Mouse (Mus musculus) embryo, embryonic 10 days (tissue): ENCODE data around the gene Aire.
A peak's percentile ranks its signal among the peaks of the same experiment; 100 is the strongest.

Experiments
- DNase-seq: peaks from one replicate; pipeline ENCODE4 v3.0.0-alpha.2; 2015; ENCODE audit warnings: low spot score

Aire gene

GRCm38 (mm10) chr10:78043406-78043836 is at the start of gene Aire:
Gene Aire (minus strand): TSS chr10:78043610.
- peak; percentile 79 for DNase-seq

GRCm38 (mm10) chr10:78092725-78093029 is 49.3 kb upstream of the Aire start:
- no peak for DNase-seq

- no peak for DNase-seq
Observed at GRCm38 (mm10) chr10:78091865-78092724, 48.7 kb upstream of the Aire start.

DNA sequence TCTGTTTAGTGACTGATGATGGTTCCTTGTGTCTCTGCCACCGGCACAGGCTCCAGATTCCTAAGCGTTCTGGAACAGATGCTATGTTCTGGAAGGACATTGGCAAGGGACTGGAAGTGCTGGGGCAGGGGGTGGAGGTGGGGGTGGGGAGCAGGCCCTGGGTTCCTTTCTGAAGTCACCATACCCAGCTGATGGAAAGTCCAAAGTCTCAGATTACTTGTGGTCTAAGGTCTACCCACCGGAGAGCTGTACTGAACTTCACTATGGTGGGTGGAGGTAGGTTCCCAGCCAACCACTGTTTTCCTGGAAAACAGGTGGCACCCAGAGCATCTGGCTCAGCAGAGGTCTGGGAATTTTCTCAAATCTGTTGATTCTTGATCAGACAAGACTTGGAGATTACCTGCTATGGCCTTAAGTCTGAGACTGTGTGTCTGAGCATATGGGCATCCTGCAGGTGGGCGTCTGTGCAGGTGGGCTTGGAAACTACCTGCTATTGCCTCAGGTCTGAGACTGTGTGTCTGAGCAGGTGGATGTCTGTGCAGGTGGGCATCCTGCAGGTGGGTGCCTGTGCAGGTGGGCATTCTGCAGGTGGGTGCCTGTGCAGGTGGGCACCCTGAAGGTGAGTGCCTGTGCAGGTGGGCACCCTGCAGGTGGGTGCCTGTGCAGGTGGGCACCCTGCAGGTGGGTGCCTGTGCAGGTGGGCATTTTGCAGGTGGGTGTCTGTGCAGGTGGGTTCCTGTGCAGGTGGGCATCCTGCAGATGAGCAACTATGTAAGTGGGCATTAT is 47.5 kb upstream of the Aire start:
- DNase-seq, result no peak

DNA sequence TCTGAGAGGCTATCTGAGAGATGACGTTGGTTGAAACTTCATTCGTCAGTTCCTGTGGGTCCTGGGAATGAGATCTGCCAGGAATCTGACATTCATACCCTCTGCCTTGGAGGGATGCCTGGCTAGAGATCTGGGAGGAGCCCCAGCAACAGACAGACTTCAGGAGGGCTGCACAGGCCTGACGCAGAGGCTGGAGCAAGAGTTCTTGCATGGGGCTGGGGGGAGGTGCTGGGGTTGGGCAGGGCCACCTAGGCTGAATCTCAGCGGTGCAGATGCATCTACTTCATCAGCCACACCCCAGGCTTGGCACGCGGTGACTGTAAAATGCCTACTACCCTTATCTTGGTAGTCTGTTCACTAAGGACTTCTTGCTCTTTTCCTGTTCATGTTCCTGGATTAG is 46.8 kb upstream of the Aire start:
- no peak for DNase-seq

DNA sequence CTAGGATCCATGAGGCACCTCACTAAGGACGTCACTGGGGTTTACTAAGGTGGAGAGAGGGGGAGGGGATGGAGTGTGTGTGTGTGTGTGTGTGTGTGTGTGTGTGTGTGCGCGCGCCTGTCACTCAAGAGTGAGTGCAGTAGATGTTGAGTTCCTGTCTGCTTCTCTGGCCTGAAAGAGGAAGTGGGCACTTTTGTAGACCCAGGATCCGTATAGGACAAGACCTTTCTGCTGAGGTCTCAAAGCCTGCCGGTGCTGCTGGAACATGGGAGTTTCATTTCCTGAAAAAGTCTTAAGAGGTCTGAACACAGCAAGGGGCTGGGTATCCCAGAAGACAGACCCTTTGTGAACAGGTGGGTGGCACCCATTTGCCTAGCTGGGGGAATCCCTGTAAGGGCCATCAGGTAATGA is 43.7 kb upstream of the Aire start:
- no peak for DNase-seq

- DNase-seq, result no peak
Observed at GRCm38 (mm10) chr10:78086444-78087061, 43.1 kb upstream of the Aire start.

DNA sequence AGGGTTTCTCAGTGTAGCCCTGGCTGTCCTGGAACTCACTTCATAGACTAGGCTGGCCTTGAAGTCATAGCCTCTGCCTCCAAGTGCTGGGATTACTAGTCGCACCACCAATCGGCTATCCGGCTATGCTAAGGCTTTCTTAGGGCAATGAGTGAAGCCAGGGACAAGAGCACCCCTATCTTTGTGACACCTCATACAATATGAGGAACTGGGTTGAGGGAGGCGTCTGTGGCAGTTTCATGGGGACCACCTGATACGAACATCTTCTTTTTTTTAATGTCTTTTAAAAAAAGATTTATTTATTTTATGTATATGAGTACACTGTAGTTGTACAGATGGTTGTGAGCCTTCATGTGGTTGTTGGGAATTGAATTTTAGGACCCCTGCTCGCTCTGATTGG is 42.3 kb upstream of the Aire start:
- DNase-seq, result no peak

DNA sequence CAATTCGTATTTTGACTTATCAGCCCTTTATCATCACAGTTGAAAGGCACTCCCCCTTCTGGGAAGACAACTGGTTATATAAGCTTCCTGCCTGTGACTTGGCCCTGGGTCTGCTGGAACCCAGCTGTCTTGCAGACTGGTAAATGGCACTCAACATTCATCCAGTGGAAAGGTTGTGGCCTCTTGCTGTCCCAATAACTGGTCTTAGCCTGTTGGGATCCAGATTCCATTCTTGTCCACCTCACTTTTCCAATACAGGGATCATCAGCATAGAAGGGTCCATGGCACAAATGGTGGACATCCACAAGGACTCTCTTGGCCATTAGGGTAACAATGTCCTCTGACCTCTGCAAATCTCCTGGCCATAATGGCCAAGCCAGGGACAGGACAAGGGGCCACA is 40.7 kb upstream of the Aire start:
- DNase-seq, result no peak

DNA sequence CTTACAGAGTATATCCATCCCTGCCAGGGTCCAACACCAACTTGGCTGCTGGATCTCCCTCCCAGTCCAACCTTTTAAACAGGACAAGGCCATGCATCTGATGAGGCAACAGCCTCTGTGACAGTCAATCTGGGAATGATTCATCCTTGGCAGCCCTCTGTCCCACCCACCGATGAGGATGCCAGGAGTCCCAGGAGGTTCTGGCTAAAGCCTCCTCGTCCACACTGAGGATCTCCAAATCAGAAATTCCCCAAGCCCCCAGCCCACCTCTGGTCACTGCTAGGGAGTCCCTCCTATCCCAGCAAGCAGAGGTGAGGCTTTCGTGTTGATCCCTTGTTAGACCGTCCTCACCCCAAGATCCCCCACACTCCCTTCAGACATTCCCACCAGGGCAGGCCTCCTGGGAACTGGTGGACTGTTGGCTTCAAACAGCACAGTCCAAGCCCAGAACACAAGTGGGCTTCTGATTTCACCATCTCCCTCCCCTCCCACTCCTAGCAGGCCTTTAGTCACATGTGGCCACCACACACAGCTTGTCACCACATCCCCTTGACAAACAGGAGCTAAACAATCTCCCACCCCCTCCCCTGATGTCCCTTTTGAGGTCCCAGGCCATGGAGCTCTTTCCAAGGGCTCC is 36.7 kb upstream of the Aire start:
- no peak for DNase-seq

- no peak for DNase-seq
Observed at GRCm38 (mm10) chr10:78078276-78078675, 34.9 kb upstream of the Aire start.

GRCm38 (mm10) chr10:78077862-78078261 is 34.5 kb upstream of the Aire start:
- DNase-seq, result no peak

- no peak for DNase-seq
Observed at GRCm38 (mm10) chr10:78074977-78075376, 31.6 kb upstream of the Aire start.

DNA sequence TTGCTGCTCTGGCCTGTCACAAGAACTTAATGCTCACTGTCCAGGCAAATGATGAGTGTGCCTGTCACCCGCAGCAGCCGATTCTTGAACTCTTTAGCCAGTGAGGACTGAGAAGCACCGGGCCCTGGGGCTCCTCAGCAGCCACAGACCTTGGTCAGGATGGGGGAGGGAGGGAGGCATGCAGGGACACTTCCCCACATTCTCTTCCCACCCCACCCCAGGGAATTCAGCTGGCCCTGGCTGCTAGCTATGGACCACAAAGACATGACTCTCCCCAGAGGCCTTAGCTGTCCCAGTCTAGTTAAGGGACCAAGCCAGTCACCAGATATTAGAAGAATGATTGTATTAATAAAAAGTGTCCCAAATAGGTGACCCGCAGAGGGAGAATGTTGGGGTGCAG is 30.7 kb upstream of the Aire start:
- no peak for DNase-seq

GRCm38 (mm10) chr10:78069101-78070011 is 25.9 kb upstream of the Aire start, which contains the start of gene Icosl:
Gene Icosl (plus strand): TSS chr10:78069302.
- peak; percentile 81 for DNase-seq

DNA sequence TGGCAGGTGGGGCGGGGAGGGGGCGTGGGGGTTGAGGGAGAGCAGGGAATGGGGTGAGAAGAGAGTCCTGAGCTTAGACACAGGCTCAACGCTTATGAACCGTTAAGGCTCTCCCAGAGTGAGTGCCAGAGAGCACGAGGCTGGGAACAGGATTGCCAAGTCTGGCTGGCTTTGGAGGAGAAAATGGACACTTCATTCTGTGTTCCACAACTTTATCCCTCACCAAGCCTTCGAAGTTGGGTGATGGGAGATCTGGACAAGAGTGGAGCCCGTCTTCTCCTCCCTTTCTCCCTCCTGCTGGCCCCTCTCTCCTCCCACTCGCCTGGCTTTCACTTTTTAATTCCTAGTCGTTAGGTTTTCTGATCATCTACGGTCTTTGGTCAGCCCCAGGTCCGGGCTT is 25.1 kb upstream of the Aire start:
- DNase-seq, result no peak

GRCm38 (mm10) chr10:78067226-78067625 is 23.8 kb upstream of the Aire start:
- DNase-seq, result peak; percentile 51

DNA sequence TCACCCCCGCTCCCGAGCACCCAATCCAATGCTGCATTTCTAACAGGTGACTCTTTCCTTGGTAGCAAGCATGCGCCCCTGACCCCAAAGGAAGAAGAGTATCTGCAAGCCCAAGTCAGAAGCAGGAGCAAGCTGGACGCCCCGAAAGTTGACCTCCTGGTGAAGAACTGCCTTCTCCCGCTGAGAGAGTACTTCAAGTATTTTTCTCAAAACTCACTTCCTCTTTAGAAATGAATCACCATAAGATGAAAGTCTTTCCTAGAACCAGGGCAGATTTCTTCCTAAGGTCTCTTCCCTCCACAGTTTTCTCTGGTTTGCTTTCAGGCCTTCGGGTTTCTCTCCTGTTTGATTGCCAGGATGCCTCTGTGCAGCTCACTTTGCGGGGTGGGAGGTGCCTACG is 19.7 kb upstream of the Aire start:
- DNase-seq, result no peak

GRCm38 (mm10) chr10:78057056-78057455 is 13.6 kb upstream of the Aire start:
- no peak for DNase-seq

DNA sequence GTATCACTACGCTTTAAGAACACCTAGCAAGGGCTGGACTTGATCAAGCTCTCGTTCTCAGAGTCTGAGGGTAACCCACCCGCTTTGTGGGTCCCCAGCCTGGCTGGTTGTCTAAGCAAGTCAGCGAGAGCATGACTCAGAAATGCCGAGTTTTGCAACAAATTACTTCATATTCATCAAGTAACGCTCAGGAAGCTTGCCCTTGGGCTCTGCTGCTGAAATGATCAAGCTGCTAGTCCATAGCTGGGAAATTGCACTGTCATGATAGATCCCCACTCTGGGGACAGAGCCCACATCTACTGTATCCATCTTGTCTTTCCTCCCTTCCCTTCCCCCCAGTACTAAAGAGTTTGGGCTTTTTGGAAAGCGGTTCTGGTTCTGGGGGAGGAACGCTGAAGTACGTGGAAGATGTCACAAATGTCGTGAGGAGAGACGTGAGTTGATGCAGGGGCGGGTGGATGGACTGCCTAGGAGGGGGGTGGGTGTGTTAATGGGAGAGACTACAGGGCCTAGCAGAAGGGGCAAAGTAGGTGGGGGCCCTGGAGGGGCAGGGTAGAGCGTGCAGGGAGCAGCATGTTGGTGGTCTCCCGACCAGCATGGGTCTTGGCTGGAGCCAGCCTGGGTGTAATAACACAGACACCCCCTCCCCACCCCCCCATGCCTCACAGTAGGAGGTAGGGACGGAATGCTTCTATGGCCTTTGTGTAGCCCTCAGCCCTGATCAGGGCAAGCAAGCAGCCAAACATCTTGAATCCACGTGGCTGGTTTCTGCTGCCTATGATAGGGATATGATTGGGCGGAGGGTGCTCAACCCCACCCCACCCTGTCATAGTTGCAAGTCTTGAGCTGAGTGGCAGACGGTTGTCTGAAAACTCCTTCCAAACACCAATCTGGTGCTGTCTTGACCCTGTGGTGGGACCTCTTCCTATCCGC is 11.5 kb upstream of the Aire start:
- DNase-seq, result no peak
